Mouse (Mus musculus) cerebellum, adult 11-12 months (tissue): ENCODE data around the gene Tectb.

Experiments used
- DNase-seq: peaks from one replicate; pipeline ENCODE4 v3.0.0; 2022

Tectb gene

GRCm38 (mm10) chr19:55213617-55214340, 33.2 kb downstream of the Tectb start:
- DNase-seq: no peak

- no peak for DNase-seq
These were observed 36.3 kb downstream of the Tectb start for GRCm38 (mm10) chr19:55216876-55217275.

DNA sequence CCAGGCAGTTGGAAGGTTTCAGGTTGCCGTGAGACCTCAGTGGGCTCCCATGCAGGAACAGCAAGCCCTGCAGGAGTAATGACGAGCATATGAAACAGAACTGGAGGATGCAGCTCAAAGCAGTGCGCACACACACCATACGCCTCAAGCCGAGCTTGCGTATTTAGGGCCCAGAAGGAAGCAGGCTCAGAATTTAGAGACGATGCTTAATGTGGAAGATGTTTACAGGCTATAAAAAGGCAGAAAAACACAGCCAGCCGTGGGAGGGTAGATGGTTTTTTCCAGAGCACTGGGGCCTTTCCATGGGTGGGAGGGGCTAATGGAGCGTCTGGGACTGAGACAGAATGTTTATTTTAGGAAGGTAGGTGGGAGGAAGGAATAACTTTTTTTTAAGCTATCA, 36.8 kb downstream of the Tectb start:
- no peak for DNase-seq

- DNase-seq: peak; percentile 57
These were observed 37.7 kb downstream of the Tectb start for GRCm38 (mm10) chr19:55218192-55218739.

DNA sequence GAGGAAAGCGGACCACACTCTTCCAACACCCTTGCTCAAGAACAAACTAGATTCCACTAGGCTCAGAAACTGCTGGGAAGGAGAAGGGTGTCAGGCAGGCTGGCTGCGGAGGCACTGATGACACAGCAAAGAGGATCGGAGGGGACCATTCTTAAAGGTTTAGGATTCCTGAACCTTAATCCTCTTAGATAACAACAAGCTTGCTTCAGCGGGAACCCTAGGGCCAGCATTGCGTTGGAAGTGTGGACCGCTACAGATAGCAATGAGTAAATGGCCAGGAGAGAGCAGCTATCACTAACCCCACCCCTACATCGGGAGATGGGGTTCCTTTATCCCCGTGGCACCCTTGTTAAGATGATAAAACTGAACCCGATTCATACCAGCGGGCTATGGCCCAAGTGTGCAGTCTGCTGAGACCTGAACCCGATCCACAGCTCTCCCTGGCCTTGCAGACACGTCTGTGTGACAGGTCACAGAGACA, 38.2 kb downstream of the Tectb start:
- DNase-seq: no peak

DNA sequence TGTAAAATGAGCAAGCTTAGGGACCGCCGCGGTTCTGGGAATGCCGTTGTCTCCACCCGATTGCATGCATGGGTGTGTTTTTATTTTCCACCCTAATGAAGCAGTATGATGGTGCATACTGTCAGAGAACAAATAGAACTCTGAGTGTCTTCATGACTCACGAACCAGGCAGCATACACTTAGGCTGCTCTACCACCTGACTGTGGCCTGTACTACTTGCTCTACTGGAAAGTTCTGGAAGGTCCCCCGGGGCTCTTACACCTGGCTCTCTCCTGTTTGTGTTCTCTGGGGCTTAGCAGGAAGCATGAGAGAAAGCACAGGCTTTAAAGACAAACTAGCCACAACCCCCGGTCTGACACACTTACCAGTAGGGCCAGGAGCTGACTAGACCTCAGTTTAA, 38.8 kb downstream of the Tectb start:
- DNase-seq: no peak

DNA sequence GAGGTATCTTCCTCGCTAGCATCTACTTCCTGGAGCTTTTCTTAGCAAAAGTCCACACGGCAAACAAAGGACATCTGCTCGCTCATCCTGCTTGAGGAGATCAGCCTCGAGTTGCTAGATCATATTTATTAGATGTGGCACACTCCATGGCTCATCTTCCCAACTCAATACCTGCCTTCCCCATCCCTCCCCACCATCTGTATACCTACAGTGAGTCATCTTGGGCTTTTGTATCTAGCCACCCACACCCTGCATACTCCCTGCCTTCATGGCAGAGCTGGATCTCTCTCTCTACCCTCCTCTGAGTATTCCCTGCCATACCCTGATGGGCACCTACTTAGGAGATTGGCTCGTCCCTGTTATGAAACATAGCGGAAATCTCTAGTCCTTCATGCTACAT, 40.7 kb downstream of the Tectb start:
- DNase-seq: no peak

DNA sequence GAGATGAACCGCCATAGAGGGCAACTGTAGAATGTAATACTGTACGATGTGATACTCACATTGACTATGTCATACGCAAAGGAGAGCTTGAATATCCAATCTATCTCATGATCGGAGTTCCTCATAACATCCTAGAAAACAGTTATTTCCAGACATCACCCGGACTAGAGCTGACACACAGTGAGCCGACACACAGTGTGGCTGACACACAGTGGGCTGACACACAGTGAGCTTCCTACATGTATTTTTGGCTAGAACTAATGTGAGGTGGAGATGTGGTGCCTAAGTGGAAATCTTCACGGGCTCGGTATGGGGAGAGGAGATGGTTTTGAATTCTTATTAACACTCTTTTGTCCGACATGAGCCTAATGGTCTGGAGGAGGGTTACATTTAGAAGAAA, 41.7 kb downstream of the Tectb start:
- no peak for DNase-seq

DNA sequence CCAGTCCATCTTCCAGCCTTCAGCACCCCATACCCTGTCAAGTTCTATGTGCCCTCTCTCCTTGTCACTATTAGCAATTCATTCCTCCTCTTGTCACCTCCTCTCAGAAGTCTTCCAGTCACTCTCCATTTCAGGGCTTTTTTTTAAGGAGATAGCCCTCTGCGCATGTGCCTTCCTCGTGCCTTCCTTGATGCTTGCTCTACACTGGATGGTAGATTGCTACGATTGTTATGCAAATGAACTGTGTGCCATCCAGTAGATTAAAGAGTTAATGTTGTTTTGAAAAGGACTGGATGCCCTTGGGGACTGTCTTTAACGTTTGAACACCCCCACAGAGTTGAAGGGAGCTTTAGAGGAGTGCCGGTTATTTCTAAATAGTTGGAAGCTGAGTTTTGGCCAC, 46.1 kb downstream of the Tectb start:
- no peak for DNase-seq

- DNase-seq: no peak
These were observed 46.6 kb downstream of the Tectb start for GRCm38 (mm10) chr19:55227135-55227534.

GRCm38 (mm10) chr19:55231081-55231480, 50.5 kb downstream of the Tectb start:
- DNase-seq: no peak

DNA sequence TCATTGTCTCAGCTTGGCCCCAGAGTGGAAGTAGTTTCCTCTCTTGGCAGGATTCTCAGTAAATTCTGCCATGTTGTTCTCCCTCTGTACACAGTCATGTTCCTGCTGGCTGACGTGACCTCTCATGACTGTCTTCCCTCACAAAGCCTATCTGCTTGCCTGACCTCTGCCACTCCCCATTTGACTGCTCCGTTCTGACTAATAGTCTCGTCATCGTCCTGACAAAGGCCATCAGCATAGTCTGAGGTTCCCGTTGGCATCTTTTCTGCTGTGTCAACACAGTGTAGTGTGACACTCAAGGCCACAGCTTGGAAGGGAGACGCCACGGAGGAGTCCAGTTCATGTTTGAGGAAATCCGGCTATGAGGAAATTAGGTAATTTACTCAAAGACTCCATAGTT, 51.6 kb downstream of the Tectb start:
- DNase-seq: no peak

DNA sequence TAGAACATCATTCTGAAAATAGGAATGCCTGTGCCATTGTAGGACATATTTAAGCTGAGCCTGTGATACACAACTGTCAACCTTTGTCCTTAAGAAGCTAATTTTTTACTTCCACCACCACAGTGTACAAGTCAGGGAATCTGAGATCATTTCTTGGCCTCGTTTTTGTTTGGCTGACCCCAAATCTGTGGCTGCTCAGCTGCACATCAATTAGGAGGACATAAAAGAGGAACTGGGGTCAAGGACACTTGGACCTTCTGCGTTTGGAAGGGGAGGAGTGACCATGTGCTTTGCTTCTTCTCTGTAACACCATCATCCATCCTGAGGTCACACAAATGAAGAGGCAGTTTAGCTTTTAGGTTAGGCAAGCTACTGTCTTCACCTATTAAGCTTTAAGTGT, 55.5 kb downstream of the Tectb start:
- no peak for DNase-seq

DNA sequence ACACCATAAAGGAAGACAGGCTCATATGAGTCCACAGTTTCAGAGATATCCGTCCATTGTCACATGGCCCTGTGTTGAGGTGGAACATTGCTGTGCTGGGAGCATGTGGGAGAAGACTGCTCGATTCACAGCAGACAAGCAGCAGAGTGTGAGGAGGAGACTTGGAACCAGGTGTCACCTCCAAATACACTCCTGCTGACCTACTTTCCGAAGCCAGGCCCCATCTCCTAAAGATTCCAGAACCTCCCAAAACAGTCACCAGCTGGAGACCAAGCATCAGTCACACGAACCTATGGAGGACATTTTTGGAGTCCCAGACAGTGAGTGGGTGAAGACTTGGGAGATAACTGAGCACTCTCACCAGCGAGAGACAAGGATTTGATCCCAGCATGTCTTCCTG, 56.0 kb downstream of the Tectb start:
- no peak for DNase-seq

GRCm38 (mm10) chr19:55239766-55240426, 59.4 kb downstream of the Tectb start:
- DNase-seq: no peak

DNA sequence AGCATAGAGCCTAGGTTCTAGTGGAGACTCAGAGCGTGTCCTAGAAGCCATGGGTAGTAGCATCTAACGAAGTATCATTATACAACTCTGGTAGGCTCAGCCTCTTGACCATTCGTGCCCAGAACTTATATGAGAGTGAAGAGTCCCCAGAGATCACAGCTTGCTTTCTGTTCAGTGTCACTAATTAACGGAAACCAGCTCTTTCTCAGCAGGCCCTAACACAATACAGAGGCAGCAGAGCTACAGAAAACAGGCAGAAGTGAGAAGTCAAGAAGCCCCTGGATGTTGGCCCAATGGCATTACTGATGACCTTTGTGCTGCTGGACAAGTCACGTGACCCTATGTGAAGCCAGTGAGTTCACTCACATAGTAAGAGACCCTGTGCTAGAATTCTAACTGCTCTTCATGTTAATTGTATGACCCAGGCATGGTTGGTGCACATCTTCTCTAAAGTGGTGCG, 60.7 kb downstream of the Tectb start, which contains the start of gene Gucy2g:
Gucy2g (minus strand) TSS at position 51 of the 460 bp plus-strand sequence.
- DNase-seq: no peak

GRCm38 (mm10) chr19:55244791-55245231, 64.3 kb downstream of the Tectb start:
- DNase-seq: no peak
